Mouse (Mus musculus) T-helper 17 cell (primary cell): ENCODE measurements around the gene Arhgap25.

Experiments used
- in situ Hi-C, 2 experiments: fragments of 300-600 bp; cut with MboI, MseI; formaldehyde crosslinking; loops; 1 replicate in 1 of 2; 2 replicates in 1 of 2; pipeline ENCODE4 v1.15.1; 2025; ENCODE audit warnings: high pct_unique_total_duplicates in 2 of 2

Gene Arhgap25

DNA sequence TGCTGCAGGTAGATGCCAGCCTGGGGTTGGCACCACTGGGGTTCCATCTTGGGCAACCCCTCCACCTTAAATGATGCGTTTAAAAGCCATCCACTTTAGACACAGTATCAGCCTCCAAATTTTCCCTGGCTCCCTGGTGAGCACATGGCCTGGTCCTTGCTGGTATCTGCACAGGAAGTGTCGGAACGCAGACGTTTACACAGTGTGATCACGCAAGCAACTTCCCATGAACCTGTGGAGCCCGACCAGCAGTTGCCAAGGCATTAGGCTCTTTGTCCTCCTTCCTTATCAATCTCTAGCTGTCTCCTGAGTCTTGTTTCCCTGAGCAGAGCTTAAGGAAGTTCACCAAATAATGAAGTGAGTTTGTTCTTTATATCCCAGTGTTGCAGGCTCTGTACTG, 77.6 kb downstream of the Arhgap25 start:
- in situ Hi-C loops: loop anchor here in 1 of 2 experiments (25.0 kb wide), 1 partner anchor 207 kb away; the partner anchor contains the start of gene Aplf

DNA sequence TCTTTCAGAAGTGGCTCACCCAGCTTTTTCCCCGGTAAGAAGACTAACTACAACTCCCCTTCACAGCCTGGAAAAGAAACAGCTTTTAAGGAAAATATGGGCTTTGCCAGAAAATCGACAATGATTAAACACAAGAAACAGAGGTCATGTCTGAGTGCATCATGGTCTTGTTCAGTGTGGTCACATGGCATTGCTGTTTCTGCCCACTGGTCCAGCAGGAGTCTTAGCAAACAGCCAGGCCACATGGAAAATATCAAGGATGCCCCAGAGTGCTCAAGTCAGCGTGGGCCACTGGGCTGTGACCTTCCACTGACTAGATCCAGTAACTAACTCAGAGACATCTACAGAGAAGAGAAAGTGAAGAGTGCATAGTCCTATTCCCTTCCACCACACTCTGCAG, 81.3 kb downstream of the Arhgap25 start:
- in situ Hi-C loops: loop anchor here (5.0 to 25.0 kb wide), 2 partner anchors 54 to 211 kb away; partner anchors contain the start of gene Aplf (in 1 of the 2)

DNA sequence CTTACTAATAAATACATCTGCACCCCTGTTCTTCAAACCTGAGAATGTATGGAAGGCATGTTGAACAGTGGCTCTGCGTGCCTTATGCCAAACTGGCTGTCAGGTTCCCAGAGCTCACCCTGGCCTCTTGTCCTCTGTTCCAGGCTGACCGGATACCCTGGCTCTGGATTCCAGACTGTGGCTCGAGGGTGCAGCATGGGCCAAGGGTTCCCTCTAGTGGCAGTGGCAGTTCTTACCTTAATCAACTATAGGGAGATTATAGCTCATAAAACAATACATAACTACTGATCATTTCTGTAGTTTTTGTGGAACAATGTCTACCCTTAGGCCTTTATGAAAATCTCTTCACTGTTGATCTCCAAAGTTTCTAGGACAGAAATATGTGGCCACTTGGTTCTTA, 82.0 kb downstream of the Arhgap25 start:
- in situ Hi-C loops: loop anchor here (5.0 to 25.0 kb wide), 2 partner anchors 54 to 211 kb away; partner anchors contain the start of gene Aplf (in 1 of the 2)

DNA sequence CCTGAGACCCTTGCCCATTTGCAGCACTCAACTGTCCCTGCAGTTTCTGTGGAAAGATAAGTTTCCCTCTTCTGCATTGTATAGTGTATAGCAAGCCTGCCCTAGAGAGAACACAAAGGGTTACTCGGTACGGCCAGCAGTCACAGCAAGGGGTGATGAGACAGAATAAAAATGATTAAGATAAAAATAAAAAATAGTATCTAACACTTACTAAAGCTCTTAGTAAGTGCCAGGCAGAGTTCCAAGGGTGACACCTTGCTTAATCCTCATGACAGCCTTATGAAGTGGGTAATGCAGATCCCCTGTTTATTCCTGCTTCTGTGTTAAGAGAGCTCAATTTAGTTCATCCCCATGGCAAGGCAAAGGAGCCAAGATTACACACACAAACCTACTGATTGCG, 83.5 kb downstream of the Arhgap25 start:
- in situ Hi-C loops: no loop called here

DNA sequence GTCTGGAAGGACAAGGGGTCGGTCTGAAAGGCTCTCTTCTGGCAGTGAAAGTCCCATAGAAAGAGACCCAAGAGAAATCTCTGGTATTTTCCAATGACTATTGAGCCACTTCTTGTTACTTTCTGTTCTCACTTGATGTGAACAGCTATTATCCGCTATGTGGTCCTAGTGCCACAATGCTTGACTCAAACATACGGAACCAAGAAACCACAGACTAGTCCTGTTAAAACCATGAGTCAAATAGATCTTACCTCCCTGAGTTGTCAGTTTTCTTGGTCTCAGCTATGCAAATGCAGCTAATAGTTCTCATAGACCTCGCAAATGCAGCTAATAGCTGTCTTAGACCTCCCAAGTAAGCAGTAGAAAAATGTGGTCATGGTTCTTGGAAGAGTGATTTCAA, 85.8 kb downstream of the Arhgap25 start:
- in situ Hi-C loops: no loop called here

DNA sequence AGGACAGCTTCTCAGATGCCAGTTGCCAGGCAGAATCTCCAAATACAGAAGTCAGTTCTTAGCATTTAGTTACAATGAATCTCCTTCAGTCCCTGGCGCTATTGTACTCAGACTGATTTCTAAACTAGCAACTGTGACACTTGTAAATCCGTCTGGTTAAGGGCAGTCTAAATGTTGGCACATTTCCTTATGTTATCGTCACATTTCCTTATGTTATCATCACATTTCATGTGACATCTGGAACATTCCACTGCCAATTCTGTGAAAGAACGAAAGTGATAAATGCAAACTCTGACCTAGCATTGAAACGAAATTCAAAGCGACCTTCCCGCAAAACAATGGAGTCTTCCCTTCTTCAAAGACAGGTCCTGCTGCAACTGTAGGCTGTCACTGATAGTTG, 87.8 kb downstream of the Arhgap25 start:
- in situ Hi-C loops: no loop called here

DNA sequence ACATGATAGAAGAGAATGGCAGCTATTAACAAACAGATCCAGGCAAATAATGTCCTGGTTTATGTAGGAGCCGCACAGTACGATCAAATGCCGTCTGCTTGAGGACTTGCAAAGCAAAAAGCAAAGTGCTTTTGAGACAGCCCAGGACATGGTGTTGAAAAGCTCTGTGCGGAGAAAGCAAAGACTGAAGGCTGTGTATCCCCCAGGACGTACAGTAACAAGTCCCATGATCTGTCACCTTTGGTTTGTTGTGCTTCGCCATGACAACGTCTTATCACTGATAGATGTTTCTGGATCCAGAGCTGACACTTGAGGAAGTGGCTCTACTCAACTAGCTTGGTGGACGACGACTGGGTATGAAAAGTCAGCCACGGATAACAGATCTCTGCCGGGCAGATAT, 89.8 kb downstream of the Arhgap25 start:
- in situ Hi-C loops: no loop called here

DNA sequence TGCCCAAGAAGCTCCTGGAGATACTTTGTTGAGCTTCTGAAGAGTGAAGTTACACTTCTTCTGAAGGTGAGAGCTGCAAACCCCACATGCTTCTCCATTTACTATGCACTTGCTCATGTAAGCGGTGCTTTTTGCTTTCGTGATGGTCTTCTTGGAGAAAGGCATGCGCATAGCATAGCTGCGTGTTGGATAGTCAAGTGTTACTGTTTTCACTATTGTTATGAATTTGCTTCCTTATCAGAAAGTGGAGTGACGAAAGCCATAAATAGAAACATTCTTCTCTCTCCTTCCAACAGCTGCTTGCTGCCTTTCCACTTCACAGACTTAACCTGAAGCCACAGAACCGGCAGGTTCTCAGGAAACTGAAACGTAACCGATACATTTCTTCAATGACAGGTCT, 96.3 kb downstream of the Arhgap25 start:
- in situ Hi-C loops: no loop called here

DNA sequence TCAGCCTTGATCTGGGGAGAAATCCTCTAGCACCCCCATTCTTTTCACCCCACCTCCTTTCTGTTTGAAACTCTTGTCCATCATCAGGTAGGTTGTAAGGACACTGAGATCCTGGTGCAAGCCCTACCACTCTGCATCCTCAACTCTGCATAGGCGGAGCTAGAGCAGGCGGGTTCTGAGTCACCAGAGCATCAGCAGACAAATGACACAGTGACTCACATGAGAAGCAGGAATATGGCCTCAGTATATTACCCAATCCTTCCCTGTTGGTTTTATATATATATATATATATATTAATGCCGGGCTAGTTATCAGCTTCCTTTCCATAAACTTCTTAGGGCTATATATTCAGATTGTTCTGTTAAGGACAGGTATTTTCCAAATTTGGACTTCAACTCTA, 97.3 kb downstream of the Arhgap25 start:
- in situ Hi-C loops: no loop called here

DNA sequence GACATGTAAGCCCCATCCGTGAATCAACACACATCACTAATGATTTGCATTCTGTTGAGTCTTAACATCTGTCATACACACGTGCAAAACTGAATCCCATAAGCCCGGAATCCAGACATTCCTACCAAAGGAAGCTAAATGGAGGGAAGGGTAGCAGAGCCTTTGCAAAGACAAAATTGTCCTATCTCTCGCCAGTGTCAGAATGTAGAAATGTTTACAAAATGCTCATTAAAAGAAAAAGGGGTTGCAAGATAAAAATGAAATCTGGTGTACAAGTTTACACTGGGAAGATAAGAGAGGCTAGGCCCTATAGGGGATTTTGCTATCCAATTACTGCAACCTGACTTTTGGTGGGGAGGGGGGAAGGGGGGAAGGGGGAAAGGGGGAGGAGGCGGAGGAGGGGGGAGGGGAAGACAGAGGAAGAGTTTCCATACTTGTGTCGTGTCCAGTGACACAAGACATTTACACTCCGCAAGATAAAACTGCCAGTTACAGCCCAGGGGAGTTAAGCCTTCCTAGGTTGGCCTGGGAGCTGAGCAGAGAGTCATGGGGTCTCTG, 104.5 kb downstream of the Arhgap25 start, which contains the start of gene Bmp10:
TSS of gene Bmp10 (plus strand) at position 508 of the 558 bp plus-strand sequence.
- in situ Hi-C loops: no loop called here

DNA sequence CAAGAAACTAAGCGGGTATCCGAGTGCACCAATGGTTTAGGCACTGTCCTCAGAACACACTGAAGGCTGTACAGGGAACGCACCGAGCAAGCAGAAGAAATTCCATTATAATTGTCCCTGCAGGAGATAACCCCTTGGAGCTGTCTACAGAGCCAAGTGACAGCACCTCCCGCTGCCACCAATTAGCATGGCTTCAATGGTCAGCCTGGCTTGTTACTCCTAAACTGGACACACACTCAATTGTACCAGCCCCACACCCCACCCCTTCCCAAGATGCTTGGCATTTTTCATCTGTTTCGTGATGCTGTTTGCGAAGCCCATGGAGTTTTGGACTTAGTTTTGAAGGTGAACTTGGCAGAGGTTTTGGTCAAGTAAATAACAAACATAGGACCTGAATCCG, 105.4 kb downstream of the Arhgap25 start:
- in situ Hi-C loops: no loop called here

DNA sequence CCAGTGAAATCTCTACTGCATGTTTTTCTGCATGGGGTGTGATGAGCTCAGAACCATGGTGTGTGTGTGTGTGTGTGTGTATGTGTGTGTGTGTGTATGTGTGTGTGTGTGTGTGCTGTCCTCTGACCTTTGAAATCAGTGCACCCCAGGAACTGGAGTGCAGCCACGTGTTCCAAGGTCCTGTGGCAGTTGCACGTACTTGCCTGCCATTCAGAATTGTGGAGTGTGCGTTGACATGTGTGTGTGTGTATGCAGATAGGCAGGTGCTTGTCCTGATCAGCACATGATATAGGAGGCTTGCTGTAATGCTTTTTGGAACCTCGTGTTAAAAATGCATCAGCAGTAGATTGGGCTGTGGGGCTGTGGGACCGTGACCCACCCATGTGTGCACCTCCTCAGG, 106.1 kb downstream of the Arhgap25 start:
- in situ Hi-C loops: no loop called here

DNA sequence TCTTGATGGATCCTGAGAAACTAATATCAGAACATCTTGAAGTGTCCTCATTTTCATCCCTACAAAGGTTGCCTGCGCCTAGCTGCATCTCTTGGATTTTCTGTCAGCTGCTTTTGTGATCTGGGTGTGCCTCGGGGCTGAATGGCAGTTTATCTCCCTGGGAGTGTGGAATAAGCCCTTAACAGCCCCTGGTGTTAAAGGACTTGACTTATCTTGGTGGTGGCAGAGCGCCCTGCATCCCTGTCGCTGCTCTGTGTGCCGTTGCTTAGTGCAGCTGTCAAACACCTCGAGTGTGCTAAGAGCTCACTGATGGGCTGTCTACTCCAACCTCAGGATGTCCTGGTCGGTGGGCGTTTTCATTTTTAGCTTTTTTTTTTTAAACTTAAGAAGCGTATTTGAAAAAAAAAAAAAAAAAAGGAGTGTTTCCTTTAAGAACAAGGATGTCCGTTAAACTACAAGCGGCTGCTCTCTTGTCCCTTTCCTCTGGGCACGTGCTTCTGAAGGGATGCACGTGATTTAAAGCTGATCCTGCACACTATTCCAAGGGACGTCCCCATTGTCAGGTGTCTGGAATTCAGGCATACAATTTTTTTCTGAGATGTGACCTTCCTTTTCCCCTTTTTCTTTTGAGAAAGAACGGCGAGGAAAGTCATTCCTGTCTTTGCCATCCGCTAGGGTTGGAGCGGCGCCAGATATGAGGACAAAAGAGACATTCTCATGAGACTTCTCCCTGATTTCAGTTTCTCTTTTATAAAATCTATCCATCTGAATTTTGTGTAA, 108.8 kb downstream of the Arhgap25 start:
- in situ Hi-C loops: no loop called here

DNA sequence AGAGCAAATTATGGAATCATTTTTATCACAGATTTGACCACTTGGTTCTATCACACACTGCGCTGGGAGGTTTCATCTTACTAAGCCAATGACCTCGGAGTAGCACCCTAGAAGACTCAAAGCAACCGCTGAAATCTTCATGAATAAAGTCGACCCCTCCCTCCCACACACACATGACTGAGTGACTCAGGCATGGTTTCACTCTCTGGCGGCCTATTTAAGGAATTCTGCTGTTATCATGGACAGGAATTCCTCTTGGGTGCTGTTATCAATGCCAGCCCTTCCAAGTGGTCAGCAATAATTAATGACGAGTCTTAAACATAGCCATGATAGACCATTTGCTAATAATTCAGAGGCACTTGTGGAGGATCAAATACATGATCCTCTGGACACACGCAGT, 110.8 kb downstream of the Arhgap25 start:
- in situ Hi-C loops: no loop called here

DNA sequence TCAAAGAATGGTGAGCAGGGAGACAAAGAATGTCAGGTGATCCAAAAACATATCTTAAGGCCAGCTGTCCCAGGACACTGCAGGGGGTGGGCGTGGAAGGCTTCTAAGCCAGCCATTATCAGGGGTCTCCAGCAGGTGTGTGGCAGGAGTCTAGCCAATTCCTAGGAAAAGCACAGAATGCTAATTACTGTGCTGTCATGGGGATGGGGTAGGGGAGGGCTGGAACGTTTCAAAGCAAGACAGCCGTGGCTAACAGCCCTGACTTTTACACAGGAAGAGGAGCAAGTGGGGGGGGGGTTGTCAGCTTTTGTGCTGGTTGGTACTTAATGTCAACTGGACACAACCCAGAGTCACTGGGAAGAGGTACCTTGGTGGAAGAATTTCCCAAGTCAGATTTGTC, 121.0 kb downstream of the Arhgap25 start:
- in situ Hi-C loops: no loop called here
